Mouse (Mus musculus) midbrain, postnatal 0 days (tissue): ENCODE measurements around the gene Fpr3. TPM values are rescaled to one million over a fixed set of nuclear protein-coding genes. Genes with fewer than 3 reads are reported as not detected.
"Not testable (repeated sequence)": the region's sequence is repeated elsewhere in the genome, so short reads cannot be mapped to it uniquely, and the experiment has no call there.

Experiments used
- ATAC-seq: fragments of 200-750 bp; cut with Nextera tagmentation; 2 replicates; pipeline ENCODE4 v1.8.0; 2017; ENCODE audit warnings: moderate number of reproducible peaks, mild to moderate bottlenecking, moderate TSS enrichment, moderate library complexity; ENCODE audit not compliant: low FRiP score
- DNase-seq: peaks from one replicate; pipeline ENCODE4 v3.0.0-alpha.2; 2015; ENCODE audit warnings: low spot score
- H3K27ac ChIP-seq: fragments of 300-500 bp; sonication (generic); 2 replicates; pipeline ENCODE4 v1.5.1; 2014; ENCODE audit warnings: low read depth, mild to moderate bottlenecking, low read length, mixed read lengths
- H3K27me3 ChIP-seq: fragments of 300-500 bp; sonication (generic); 2 replicates; pipeline ENCODE4 v1.6.1; 2014; ENCODE audit warnings: low read length, control low read depth, mixed read lengths; ENCODE audit not compliant: insufficient read depth
- H3K36me3 ChIP-seq: fragments of 300-500 bp; sonication (generic); 2 replicates; pipeline ENCODE4 v1.6.1; 2014; ENCODE audit warnings: low read length, control low read depth, mixed read lengths; ENCODE audit not compliant: insufficient read depth
- H3K4me1 ChIP-seq: fragments of 300-500 bp; sonication (generic); 2 replicates; pipeline ENCODE4 v1.6.1; 2014; ENCODE audit warnings: mild to moderate bottlenecking, control low read depth, antibody characterized with exemption, low read length, mixed read lengths; ENCODE audit not compliant: insufficient read depth
- H3K4me2 ChIP-seq: fragments of 300-500 bp; sonication (generic); 2 replicates; pipeline ENCODE4 v1.6.1; 2014; ENCODE audit warnings: low read depth, mild to moderate bottlenecking, low read length, mixed read lengths; ENCODE audit not compliant: poor library complexity, severe bottlenecking
- H3K4me3 ChIP-seq: fragments of 300-500 bp; sonication (generic); 2 replicates; pipeline ENCODE4 v1.5.1; 2014; ENCODE audit warnings: low read depth, mild to moderate bottlenecking, low read length, moderate library complexity
- H3K9ac ChIP-seq: fragments of 300-500 bp; sonication (generic); replicated peaks from 2 replicates; pipeline ENCODE4 v1.6.1; 2014; ENCODE audit warnings: mild to moderate bottlenecking, low read length, moderate library complexity, mixed read lengths; ENCODE audit not compliant: poor library complexity, severe bottlenecking
- H3K9me3 ChIP-seq: fragments of 300-500 bp; sonication (generic); 2 replicates; pipeline ENCODE4 v1.6.1; 2016; ENCODE audit warnings: low read length, control low read depth
- CTCF ChIP-seq: IDR thresholded peaks from 2 replicates; pipeline ENCODE4 v1.5.1; 2016; ENCODE audit warnings: antibody characterized with exemption, mild to moderate bottlenecking
- WGBS: fragments of 180-500 bp; shearing (Covaris S2); extraction: QIAGEN DNeasy Blood & Tissue Kit; methylation state at CpG from one replicate; pipeline ENCODE4 v1.1.7; 2014; 5-methylcytosine and 5-hydroxymethylcytosine counted together
- polyA plus RNA-seq: library from polyadenylated mRNA; unstranded; fragments of >200 nt; fragmentation: Nextera tagmentation; extraction: Ambion mirVana; gene quantifications from 2 replicates; pipeline ENCODE4 v1.2.1, GENCODE M21; 2015
- total RNA-seq: library from RNA; depleted of rRNA; stranded (reverse); fragments of >200 nt; gene quantifications from 2 replicates; pipeline ENCODE4 v1.2.3, GENCODE M21; 2014; rRNA removed

The Fpr3 gene
- total and polyA plus RNA-seq, 2 experiments from 2014 or later, result not detected

- Histone ChIP-seq H3K4me1 (no peaks in the 10 kb centered on the region), H3K27ac (no peak overlapping the region), H3K9me3 (peaks cover 1% of the 10 kb centered on the region; the same call in 1 of the 2 replicates), H3K9ac (no peak overlapping the region), H3K27me3 (no peaks in the 10 kb centered on the region), H3K4me2 (no peak overlapping the region), H3K36me3 (no peaks in the 10 kb centered on the region), H3K4me3 (no peak overlapping the region)
- TF ChIP-seq CTCF, result no peak
- WGBS, result 20% methylated on average over 1 of the region's 1 CpGs
- no peak for ATAC-seq
- DNase-seq, result no peak
These were observed 85.8 kb downstream of the Fpr3 start for GRCm38 (mm10) chr17:17973443-17973842.

- ATAC-seq, DNase-seq, H3K4me3 ChIP-seq, H3K4me1 ChIP-seq, H3K27me3 ChIP-seq, H3K36me3 ChIP-seq, H3K27ac ChIP-seq, H3K9ac ChIP-seq, H3K4me2 ChIP-seq: not testable (repeated sequence)
- H3K9me3 ChIP-seq, result peaks cover 17% of the 10 kb centered on the region; the same call in 1 of the 2 replicates
- 79% methylated on average over 2 of the region's 2 CpGs for whole genome bisulfite sequencing
These were observed 93.6 kb downstream of the Fpr3 start for GRCm38 (mm10) chr17:17981232-17981631.

GRCm38 (mm10) chr17:18004752-18005151 lies 117.1 kb downstream of the Fpr3 start:
- no peak overlapping the region for H3K27ac ChIP-seq
- WGBS, result 85% methylated on average over 1 of the region's 1 CpGs

More at GRCm38 (mm10) chr17:18004752-18005151, 117.1 kb downstream of the Fpr3 start:
- Histone ChIP-seq H3K27me3 (no peaks in the 10 kb centered on the region), H3K36me3 (no peaks in the 10 kb centered on the region), H3K9ac (no peak overlapping the region), H3K4me2 (no peak overlapping the region), H3K9me3 (no peaks in the 10 kb centered on the region), H3K4me1 (no peaks in the 10 kb centered on the region), H3K4me3 (no peak overlapping the region)
- TF ChIP-seq CTCF, result no peak
- ATAC-seq, result no peak
- no peak for DNase-seq

Other genes with a start within 250 kb of the Fpr3 start
- not detected in 2 replicates for gene Vmn2r90, start 184.1 kb upstream of the Fpr3 start, total RNA-seq
- 0.05 TPM in 1 of 2 replicates, not detected in the other for gene Vmn2r90, start 184.1 kb upstream of the Fpr3 start, polyA plus RNA-seq
- 17.4 and 34.0 TPM in 2 replicates for gene Spaca6, start 60.7 kb upstream of the Fpr3 start, total RNA-seq
- gene Spaca6, start 60.7 kb upstream of the Fpr3 start, polyA plus RNA-seq, result 14.1 and 16.2 TPM in 2 replicates
- gene Has1, start 32.6 kb upstream of the Fpr3 start, total RNA-seq, result 1.1 and 1.5 TPM in 2 replicates
- gene Has1, start 32.6 kb upstream of the Fpr3 start, polyA plus RNA-seq, result 0.81 and 0.91 TPM in 2 replicates
- 0.52 TPM in 1 of 2 replicates, not detected in the other for gene Fpr1, start 3.9 kb upstream of the Fpr3 start, total RNA-seq
- gene Fpr1, start 3.9 kb upstream of the Fpr3 start, polyA plus RNA-seq, result 0.22 TPM in 1 of 2 replicates, not detected in the other
- gene Fpr2, start within 50 bp of the Fpr3 start, total RNA-seq, result 0.52 TPM in 1 of 2 replicates, not detected in the other
- gene Fpr2, start within 50 bp of the Fpr3 start, polyA plus RNA-seq, result 0.31 and 0.74 TPM in 2 replicates
- gene Fpr-rs4, start 133.9 kb downstream of the Fpr3 start, total RNA-seq, result not detected in 2 replicates
- not detected in 2 replicates for gene Fpr-rs4, start 133.9 kb downstream of the Fpr3 start, polyA plus RNA-seq
- gene Vmn2r124, start 161.6 kb downstream of the Fpr3 start, total RNA-seq, result not detected in 2 replicates
- gene Vmn2r124, start 161.6 kb downstream of the Fpr3 start, polyA plus RNA-seq, result not detected in 2 replicates
- gene Vmn2r91, start 197.2 kb downstream of the Fpr3 start, total RNA-seq, result not detected in 2 replicates
- gene Vmn2r91, start 197.2 kb downstream of the Fpr3 start, polyA plus RNA-seq, result not detected in 2 replicates